Mouse (Mus musculus) B cell, adult 2 months (primary cell): ENCODE measurements around the gene Kcnip4.

Source experiments
- DNase-seq, 2 experiments: peaks; one replicate each; pipeline ENCODE4 v3.0.0; 2022

The Kcnip4 gene

DNA sequence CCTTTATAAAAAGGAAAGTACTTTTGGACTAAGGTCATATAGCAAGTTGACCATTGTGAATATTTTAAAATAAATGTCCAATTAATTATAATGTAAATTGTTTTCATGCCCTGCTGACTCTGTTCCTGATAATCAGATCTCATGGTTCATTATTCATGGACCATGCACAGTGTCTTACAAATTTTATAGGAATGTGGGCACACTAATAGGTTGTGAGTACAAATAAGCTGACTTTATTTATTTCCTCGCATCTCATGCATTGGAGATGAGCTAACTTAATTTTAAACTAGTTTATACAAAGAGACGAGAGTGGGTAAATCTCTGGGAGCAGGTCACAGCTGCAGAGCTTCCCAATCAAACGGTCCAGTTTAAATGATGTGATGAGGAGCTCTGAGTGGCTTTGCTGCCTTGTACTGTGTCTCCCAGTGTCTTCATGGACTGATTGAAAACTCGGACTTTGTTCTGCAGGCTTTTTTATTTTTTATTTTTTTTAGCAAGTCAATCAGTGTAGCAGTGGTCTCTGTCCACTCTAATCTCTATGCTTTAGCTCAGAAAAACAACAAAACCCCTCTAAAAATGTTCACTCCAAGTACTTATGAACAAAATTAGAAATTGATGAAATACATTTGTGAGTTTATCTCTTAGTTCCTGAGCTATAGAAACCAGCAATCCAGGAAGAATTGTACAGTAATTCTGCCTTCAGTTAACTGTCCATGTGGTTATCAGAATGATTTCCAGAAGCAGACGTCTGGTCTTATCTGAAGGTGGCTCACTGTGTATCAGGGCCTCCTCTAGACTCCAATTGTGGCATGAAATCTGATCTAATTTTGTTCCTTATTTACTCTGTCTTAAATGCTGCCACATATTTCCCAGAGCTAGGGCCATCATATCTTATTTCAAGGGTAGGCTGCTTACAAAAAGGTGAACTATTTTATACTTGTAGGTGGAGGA, 979.6 kb downstream of the Kcnip4 start:
- DNase-seq, result no peak

DNA sequence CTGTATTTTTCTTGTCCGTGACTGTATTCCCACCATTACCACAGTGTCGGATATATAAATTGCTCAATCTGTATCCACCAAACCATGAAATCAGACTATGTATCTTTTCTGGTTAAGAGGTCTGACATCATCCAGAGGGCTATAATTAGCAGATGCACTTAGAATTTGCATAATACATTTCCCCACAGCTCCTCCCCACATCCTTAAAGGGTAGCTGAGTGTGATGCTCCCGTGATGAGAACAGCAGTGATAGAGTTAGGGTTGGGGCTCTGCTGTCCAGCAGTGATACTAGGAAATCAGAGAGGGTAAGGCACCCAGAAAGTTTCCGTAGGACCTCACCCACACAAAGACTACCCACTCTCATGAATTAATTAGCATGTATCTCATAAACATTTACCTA, 1006.7 kb downstream of the Kcnip4 start:
- no peak for DNase-seq

DNA sequence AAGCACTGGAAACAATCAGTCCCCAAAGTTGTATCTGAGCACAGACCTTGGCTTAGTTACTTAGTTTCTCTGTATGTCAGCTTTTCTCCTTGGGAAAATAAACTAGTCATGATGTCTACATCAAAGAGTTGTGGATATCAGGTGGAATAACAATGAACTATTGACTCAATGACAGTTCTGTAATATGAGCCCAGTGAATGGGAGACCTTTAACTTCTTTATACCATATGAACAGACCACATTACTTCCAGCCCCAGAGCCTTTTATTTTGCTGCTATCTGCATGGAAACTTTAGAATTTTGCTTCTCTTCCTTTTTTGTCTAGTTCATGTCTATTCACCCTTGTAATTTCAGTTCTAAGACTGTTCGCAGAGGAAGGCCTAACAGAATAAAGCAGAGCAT, 1011.4 kb downstream of the Kcnip4 start:
- DNase-seq, result no peak

DNA sequence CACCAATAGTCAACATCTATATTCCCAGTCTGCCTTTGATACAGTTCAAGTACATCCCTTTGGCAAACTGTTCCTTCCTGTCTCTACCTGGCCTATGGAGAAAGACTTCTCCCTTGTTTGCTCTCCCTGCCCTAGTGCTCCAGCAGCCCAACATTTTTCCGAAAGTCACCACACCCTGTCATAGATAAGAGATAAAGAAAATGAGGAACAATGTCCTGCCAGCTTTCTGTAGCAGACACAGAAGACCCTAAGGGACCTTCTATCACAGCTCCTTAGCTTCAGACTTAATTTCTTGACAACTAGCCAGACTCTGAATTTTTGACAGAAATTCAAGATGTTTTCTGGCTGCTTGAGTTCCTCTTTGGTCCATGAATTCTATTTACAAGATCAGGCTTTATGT, 1013.4 kb downstream of the Kcnip4 start:
- DNase-seq, result no peak

DNA sequence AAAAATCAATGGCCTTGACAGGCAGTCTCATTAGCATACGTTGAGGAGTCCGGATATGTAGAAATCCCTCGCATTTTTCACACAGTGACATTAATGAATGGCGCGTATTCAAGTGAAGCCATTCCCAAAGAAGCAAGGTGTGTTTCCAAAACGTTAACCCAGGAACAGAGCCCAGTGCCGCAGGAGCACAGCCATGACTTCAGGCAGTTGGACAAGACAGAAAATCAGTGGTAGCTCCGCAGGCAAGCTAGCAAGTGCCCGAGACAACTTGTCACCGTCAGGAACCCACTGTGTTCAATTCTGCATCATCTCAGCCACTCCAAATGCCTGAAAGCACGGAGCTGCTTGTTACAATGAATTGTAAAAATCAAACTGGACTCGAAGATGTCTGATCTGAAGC, 1014.5 kb downstream of the Kcnip4 start:
- no peak for DNase-seq

DNA sequence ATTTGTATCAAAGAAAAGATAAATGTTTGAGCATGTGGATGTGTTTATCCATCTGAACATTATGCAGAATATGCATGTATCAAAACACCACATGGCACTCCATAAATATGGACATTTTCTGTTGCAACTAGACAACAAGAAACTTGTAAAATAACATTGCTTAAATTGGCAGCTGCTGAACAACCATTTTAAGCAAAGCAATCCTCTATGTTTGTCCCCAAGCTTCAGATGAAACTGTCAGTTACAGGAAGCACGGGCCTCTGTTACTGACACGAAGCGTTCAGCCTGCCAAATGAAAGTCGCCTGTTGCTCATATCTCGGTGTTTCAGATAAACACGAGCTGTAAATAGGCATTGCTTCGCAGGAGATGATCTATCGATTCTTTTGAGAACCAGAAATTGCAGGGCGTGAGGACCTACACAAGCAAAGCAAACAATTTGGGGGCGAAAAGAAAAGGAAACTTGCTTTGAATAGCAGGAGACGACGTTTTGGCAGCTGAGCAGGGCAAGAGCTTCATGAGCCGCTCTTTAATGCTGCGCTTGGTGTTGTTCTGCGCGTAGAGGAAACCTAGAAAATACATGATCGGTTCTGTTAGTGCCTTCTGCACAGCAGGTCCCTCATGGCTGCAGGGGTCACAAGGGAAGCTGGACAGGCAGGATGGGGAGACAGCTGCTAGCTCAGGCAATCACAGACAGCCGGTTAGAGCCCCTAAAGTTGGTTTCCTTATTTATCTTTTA, 1015.3 kb downstream of the Kcnip4 start:
- DNase-seq, result no peak

DNA sequence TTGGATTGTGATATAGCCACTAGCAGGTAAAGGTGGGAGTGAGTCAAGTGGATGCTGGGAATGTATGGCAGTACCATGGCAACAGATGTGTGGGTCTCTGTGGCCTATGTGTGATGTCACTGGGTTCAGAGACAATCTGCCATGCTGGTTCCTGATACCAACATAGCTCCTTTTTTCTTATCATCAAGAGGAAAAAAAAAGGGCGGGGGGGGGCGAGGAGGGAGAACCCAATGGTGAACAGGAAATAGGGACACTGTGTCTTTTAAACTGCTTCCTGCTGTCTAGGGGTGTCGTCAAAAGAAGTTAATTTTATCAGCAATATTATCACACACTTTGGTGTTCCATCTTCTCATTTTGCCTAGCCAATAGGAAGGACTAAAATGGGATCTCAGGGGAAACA, 1021.6 kb downstream of the Kcnip4 start:
- DNase-seq, result no peak

DNA sequence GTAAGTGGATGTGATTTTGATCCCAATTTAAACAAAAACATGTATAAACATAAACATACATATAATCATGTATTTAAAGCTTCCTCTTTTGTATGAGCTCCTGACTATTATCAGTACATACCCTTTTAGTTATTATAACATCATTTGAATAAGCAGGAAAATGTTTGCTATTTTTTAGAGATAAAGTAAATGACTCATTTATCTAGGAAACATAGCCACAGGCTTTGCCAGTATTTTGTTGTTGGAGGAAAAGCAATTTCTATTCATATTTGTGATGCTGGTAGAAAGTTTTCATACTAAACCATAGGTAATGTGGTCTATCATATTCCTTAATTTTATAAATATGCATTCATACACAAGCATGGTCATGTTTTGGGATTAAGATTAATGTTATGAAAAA, 1022.3 kb downstream of the Kcnip4 start:
- no peak for DNase-seq

DNA sequence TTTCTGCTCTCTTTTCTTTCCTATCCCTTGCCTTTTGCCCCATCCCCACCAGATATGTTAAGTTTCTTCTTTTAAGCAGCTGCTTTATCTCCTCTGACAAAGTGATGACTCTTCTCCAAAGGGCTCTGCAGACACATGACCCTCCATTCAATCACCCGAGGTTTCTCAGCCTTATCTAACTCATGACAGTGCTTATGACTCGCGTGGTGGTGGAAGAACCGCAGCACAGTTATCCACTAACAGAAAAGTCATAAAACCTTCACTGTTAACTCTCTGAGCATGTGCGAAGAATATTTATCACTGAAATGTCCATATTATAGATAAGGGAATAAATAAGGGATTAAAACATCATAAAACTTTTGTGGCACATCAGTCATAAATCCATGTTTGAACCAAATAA, 1024.5 kb downstream of the Kcnip4 start:
- no peak for DNase-seq

DNA sequence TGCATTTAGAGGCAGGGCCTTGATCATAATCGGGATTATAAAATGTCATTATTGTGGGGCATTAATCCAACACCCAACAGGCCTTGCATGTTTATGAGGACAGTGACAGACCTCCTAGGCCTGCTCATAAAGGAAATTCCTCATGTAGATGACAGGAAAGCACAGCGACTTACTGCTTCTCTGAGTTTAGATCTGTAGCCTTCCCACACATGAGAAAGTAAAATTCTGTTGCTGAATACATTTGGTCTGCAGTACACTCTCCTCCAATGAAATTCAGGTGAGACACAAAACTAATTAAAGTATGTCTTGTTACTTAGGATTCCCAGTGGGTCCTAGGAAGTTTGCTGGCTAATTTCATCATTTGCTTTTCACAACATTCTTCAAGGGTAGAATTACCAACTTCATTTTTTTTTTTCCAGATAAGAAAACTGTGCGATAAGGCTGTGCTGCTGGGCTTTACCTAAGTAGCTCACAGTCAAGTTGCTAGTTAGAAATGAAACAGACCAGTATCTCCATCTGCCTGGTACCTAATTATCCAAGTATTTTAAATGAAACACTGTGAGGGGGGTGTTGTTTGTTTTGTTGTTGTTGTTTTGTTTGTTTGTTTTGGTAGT, 1033.7 kb downstream of the Kcnip4 start:
- no peak for DNase-seq

DNA sequence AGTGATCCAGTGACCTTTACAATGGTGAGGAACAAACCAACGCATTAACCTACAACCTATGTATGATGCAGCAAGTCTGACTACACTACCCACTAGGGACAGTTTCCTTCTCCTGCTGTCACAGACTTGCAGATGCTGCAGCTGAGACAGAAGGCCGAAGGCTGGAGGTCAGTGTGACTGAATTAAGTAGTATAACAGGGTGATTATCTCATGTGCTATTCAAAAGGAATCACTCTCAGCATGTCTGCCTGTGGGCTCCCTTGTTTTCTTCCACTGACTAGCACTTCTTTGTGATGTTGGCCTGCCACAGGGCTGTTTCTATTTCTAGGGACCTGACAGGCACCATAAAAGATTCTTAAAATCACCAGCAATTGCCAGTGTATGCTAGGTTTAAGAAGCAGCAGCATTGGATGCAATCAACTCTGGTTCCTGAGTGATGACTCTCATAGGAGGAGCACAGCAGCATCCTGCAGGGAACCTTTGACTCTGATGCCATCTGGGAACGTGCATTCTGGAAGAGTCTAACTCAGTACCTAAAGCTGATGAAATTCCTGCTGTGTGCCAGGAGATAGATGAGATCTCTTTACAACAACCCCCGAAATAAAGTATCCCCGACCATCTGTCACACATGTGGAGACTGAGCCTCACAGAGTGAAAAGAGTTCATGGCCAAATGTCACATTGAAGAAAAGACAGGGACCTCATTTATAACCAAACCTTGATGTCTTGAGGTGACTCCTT, 1035.0 kb downstream of the Kcnip4 start:
- DNase-seq, result no peak

DNA sequence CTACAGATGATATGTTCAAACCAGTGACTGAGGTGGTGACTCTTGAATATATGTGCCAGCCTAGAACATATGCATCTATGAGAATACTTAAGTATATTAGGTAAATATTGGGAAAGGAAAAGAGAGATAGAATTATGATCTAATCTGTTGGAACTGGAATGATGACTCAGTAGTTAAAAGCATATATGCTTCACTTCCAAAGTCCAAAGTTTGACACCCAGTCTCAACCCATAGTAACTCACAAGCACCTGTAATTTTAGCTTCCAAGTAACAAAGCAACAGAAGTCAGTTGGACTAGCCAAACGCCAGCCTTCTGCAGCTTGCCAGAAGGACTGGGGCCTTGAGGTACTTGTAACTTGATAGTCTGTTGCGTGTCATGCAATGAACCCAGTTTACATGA, 1041.6 kb downstream of the Kcnip4 start:
- no peak for DNase-seq

DNA sequence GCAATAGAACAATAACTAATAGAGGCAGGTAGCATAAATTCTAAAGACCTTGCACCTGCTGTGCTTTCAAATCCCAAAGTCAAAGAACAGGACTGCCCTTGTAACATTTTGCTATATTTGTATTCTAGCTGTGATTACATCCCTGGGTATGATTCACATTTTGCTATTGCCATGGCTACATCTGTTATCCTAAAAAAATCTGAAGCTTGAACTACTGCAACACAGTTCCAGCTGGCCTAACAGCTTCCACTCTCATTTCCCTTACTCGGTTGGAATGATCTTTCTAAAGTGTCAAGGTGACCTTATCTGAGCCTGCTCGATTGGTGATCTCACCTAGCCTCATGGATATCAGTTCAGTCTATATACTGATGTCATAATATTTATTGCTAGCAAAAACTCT, 1064.5 kb downstream of the Kcnip4 start:
- DNase-seq, result no peak

DNA sequence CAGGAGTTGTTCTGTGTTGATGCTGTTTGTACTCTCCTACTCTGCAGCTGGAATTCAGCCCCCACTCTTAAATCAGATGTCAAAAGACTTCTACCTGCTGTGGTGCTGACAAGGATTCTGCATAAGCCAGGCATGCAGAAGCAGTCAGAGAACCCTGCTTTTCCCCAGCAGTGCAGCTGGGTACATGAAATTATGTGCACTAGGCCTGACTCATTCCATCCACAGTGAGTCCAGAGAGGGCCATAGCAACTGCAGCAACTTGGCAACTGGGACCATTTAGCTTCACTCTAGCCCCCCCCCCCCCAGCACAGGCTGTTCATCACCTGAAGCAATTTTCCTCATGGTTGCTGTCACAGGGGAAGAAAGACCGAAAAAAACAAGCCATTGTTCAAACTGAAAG, 1075.8 kb downstream of the Kcnip4 start:
- DNase-seq, result no peak

DNA sequence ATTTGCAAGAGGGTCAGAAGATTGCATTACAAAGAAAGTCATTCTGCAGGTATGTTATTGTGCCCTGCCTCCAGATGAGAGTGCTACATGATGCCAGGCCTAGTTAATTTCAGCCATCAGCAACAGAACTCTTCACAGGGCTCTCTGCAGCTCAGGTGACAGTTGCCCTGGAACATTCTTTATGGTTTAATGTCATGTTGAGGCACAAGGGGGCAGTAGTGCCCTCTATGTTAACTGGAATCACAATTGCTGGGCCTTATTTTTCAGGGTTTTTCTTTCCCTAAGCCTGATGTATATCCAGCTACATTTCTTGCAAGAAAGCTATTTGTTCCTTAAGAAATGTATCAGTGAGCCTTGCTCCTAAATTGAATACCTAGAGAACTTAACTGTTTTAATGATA, 1094.2 kb downstream of the Kcnip4 start:
- no peak for DNase-seq

DNA sequence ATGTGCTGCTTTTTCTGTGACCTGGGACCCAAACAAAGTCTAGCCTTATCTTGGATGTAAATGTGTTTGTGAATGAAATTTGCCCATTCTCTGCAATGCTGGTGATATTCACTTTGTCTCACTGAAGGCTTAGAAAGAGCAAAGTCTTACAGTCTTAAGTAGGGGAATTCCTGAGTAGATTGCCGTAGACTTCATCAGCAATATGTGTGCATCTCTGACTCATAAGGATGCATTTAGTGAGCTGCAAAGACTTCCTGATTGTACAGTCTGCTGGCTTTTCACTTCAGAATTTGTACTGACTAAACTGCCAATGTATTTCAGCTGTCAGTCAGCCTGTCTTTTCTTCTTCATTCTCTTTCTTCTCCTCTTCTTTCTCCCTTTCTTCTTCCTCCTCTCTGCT, 1102.8 kb downstream of the Kcnip4 start:
- no peak for DNase-seq

DNA sequence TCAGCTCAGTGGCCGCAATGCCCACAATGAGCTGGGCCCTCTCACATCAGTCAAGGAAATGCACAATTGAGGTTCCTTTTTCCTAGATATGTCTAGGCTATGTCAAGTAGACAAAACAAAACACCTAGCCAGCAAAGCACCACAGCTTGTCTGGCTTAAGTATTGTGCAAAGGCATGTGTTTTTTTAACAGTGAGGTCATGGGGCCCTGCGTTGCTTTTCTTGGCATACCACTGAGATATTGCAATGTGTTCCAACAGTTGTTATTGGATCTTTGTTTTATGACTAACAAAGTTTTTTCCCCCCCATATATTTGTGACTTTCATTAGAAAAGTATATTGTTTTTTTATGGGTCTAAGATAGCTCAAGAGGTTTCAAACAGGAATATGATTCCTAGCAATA, 1105.0 kb downstream of the Kcnip4 start:
- DNase-seq, result no peak

DNA sequence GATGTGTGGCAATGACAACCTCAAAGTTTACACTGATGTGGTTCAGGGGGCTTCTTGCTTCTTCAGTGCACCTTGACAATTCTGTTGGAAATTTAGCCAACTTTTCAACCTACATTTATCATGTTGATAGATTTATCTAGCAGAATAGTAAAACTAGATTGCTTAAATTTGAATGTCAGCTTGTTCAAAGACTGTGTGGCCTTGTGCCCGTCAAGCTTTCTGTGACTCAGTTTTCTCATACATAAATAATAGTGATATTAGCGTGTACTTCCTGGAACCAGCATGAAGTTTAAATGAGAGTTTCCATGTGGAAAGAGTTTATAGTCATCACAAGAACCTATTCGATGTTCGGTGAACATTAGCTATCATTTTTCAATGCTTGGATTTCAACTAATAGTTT, 1112.4 kb downstream of the Kcnip4 start:
- no peak for DNase-seq

DNA sequence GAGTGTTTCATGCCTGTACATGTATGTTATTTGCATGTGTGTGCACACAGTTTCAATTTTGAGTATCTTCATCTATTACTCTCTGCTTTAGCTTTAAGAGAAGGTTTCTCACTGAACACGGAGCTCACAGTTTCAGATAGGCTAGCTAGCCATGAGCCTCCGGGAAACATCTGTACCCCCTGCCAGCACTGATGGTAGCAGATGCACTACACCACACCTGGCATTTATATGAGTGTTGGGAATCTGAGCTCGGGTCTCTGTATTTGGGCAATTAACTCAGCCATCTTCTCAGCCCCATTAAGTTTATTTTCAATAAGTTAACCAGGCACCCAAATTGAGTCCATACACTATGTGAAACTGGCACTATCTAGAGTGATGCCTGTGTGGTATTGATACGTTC, 1113.2 kb downstream of the Kcnip4 start:
- DNase-seq, result no peak

DNA sequence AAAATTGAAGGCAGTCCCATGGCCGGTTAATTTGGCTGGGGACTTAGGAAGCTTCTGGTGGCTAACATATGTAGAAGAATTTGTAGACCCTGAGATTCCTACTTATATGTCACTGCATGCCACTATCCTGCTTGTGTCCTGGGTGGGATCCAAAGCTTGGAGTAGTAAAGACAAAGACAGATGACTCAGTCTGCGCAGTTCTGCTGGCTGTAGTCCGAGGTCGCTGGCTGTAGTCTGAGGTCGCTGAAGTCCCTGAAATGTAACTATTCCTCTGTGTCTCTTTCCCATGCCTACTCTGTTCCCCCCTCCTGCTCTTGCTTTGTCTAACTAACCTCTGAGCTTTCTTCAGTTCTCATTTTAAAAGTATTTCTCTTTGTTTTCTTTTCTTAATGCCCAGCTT, 1114.4 kb downstream of the Kcnip4 start:
- no peak for DNase-seq

DNA sequence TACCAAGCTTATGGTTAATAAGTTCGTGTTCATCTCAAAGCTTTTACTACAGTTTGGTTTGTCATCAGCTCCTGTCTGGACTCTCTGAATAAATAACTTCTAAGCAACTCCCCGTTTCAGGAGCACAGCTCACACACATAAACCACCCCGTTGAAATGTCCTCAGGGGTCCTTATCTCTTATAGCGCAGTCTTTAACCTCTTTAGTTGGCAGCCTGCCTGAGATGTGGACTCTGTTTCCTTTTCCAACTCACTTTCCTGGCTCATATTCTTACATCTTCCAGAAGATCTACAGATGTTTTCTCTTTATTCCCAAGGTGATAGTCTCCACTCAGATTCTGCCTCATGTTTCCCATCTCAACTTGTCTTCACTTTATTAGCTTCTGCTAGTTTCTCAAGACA, 1116.4 kb downstream of the Kcnip4 start:
- DNase-seq, result no peak

DNA sequence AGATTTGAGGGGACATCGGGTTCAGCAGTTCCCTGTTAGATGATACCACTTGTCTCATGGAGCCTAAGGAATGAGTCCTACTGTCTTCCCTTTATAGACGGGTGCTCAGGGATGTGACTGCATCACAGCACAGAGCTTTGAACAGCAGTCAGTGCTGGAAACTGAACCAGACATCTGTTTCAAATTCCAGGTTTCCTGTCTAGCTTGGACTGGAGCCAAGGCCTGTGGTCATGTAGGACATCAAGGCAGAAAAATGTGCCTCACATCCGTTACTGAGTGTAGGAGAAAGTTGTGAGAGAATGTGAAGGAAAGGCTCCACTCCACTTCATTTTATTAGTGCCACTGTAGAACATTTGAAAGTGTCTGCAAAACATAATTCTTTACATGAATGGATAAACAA, 1122.2 kb downstream of the Kcnip4 start:
- DNase-seq, result no peak
